Mouse (Mus musculus) Muller cell, postnatal 12 days (primary cell): ENCODE results near the gene Pola2.
A peak's percentile ranks its signal among the peaks of the same experiment; 100 is the strongest.

Experiments used
- DNase-seq: peaks from one replicate; pipeline ENCODE4 v3.0.0-alpha.2; 2015; ENCODE audit errors: inconsistent ontology term

Pola2 gene

GRCm38 (mm10) chr19:5965280-5965679 is 1.3 kb upstream of the Pola2 start:
- peak; percentile 53 for DNase-seq

- no peak for DNase-seq
Measured at GRCm38 (mm10) chr19:5964804-5965203, 802 bp upstream of the Pola2 start.

GRCm38 (mm10) chr19:5962651-5963050 is 1.4 kb downstream of the Pola2 start:
- DNase-seq = no peak

- DNase-seq = no peak
Measured at GRCm38 (mm10) chr19:5957371-5957770, 6.6 kb downstream of the Pola2 start.

- DNase-seq = peak; percentile 74
Measured at GRCm38 (mm10) chr19:5956685-5957084, 7.3 kb downstream of the Pola2 start.

GRCm38 (mm10) chr19:5955704-5956670 is 8.0 kb downstream of the Pola2 start:
- DNase-seq = no peak

GRCm38 (mm10) chr19:5954936-5955335 is 9.1 kb downstream of the Pola2 start:
- DNase-seq = no peak

GRCm38 (mm10) chr19:5954031-5954710 is 9.8 kb downstream of the Pola2 start:
- no peak for DNase-seq

- no peak for DNase-seq
Measured at GRCm38 (mm10) chr19:5953201-5953770, 10.7 kb downstream of the Pola2 start.

- DNase-seq = no peak
Measured at GRCm38 (mm10) chr19:5952071-5952691, 11.8 kb downstream of the Pola2 start.

GRCm38 (mm10) chr19:5951631-5952030 is 12.4 kb downstream of the Pola2 start:
- no peak for DNase-seq

- no peak for DNase-seq
Measured at GRCm38 (mm10) chr19:5950218-5950617, 13.8 kb downstream of the Pola2 start.

- DNase-seq = peak; percentile 40
Measured at GRCm38 (mm10) chr19:5945891-5946290, 18.1 kb downstream of the Pola2 start.

- no peak for DNase-seq
Measured at GRCm38 (mm10) chr19:5945027-5945426, 19.0 kb downstream of the Pola2 start.

- no peak for DNase-seq
Measured at GRCm38 (mm10) chr19:5944145-5944544, 19.9 kb downstream of the Pola2 start.

GRCm38 (mm10) chr19:5943404-5943803 is 20.6 kb downstream of the Pola2 start:
- no peak for DNase-seq

- DNase-seq = no peak
Measured at GRCm38 (mm10) chr19:5942581-5942980, 21.4 kb downstream of the Pola2 start.

GRCm38 (mm10) chr19:5940656-5941055 is 23.3 kb downstream of the Pola2 start:
- DNase-seq = no peak

GRCm38 (mm10) chr19:5940173-5940572 is 23.8 kb downstream of the Pola2 start:
- peak; percentile 74 for DNase-seq

- no peak for DNase-seq
Measured at GRCm38 (mm10) chr19:5939715-5940114, 24.3 kb downstream of the Pola2 start.

GRCm38 (mm10) chr19:5938516-5938915 is 25.5 kb downstream of the Pola2 start:
- no peak for DNase-seq

- no peak for DNase-seq
Measured at GRCm38 (mm10) chr19:5937836-5938406, 26.1 kb downstream of the Pola2 start.
